Mouse (Mus musculus) limb, embryonic 11.5 days (tissue): ENCODE data around the gene Ghr. TPM values are rescaled to one million over a fixed set of nuclear protein-coding genes. Genes with fewer than 3 reads are reported as not detected.

Experiments used
- ATAC-seq: fragments of 200-750 bp; cut with Nextera tagmentation; 2 replicates; pipeline ENCODE4 v1.8.0; 2017; ENCODE audit warnings: low read depth; ENCODE audit not compliant: insufficient number of reproducible peaks, low FRiP score, low TSS enrichment
- DNase-seq: peaks from one replicate; pipeline ENCODE4 v3.0.0-alpha.2; 2015; ENCODE audit warnings: low spot score
- H3K27ac ChIP-seq: fragments of 300-500 bp; sonication (generic); replicated peaks from 2 replicates; pipeline ENCODE4 v1.5.1; 2014; ENCODE audit warnings: low read depth, mild to moderate bottlenecking, low read length
- H3K27me3 ChIP-seq: fragments of 300-500 bp; sonication (generic); 2 replicates; pipeline ENCODE4 v1.6.1; 2014; ENCODE audit warnings: mild to moderate bottlenecking, low read length, mixed read lengths; ENCODE audit not compliant: control insufficient read depth, insufficient read depth
- H3K36me3 ChIP-seq: fragments of 300-500 bp; sonication (generic); 2 replicates; pipeline ENCODE4 v1.6.1; 2014; ENCODE audit warnings: mild to moderate bottlenecking, low read length, moderate library complexity, mixed read lengths; ENCODE audit not compliant: control insufficient read depth, insufficient read depth
- H3K4me1 ChIP-seq: fragments of 300-500 bp; sonication (generic); 2 replicates; pipeline ENCODE4 v1.6.1; 2014; ENCODE audit warnings: low read length, mixed read lengths; ENCODE audit not compliant: control insufficient read depth, insufficient read depth
- H3K4me2 ChIP-seq: fragments of 300-500 bp; sonication (generic); 2 replicates; pipeline ENCODE4 v1.6.1; 2014; ENCODE audit warnings: low read depth, mild to moderate bottlenecking, moderate library complexity; ENCODE audit not compliant: severe bottlenecking
- H3K4me3 ChIP-seq: fragments of 300-500 bp; sonication (generic); 2 replicates; pipeline ENCODE4 v1.5.1; 2014; ENCODE audit warnings: low read depth, low read length
- H3K9ac ChIP-seq: fragments of 300-500 bp; sonication (generic); 2 replicates; pipeline ENCODE4 v1.6.1; 2014; ENCODE audit warnings: mild to moderate bottlenecking, low read length
- H3K9me3 ChIP-seq: fragments of 300-500 bp; sonication (generic); 2 replicates; pipeline ENCODE4 v1.6.1; 2016; ENCODE audit warnings: low read length; ENCODE audit not compliant: control insufficient read depth
- WGBS: fragments of 180-500 bp; shearing (Covaris S2); extraction: QIAGEN DNeasy Blood & Tissue Kit; methylation state at CpG from one replicate; pipeline ENCODE4 v1.1.7; 2014; 5-methylcytosine and 5-hydroxymethylcytosine counted together
- polyA plus RNA-seq: library from polyadenylated mRNA; unstranded; fragments of >200 nt; fragmentation: Nextera tagmentation; extraction: Ambion mirVana; gene quantifications from 2 replicates; pipeline ENCODE4 v1.2.1, GENCODE M21; 2014

Gene Ghr
- polyA plus RNA-seq, 1 experiment from 2014 or later, result 26.3 TPM

DNA sequence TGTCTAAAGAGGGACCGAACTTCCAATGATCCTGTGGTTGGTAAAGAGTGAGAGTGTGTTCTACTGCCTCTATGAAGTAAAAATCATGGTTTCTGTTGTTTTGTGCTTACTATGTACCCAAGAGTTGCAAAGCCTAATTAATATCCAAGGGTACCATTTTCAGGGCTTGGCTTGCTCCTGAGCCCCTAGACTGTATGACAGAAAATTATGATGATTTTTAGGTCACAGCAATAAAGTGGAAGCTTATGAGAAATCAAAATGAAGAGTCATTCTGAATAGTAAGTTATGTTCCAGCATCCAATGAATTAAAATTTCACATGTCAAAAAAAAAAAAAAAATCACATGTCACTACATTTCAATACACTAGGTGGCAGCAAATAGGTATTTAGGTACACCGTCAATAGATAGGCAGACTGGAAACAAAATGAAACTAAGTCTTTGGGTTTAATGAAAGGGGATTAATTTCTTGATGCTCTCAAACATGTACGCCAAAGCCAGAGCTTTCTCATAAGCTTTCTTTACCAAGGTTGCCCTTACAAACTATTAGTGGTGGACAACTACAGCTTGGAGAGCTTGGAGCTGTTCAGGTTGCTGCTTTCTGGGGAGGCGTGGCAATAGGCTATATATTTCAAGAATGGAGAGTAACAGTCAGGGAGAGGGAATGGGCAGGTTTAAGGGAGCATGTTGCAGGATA, 227.1 kb downstream of the Ghr start:
- H3K4me3 ChIP-seq, result no peak overlapping the region
- 59% methylated on average over 4 of the region's 4 CpGs for WGBS
- H3K4me2 ChIP-seq, result no peak overlapping the region

DNA sequence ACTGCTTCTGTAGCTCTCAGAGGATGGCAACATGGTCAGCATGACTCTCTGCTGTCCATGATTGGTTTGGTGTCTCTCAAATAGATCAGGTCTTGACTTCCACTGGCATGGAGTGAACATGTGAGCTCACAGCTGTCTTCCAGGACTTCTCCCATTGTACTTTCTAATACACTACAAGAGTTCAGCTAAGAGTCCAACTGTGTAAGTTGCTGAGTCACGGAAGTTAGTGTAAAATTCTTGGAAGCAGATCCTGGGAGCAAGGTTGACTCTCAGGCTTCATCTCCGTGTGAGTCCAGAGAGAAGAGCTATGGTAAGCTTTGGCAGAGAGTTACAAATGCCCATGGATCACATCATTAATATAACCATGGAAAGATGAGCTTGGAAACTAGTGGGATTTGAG, 229.6 kb downstream of the Ghr start:
- DNase-seq (no peak), ATAC-seq (no peak)
- H3K4me1 ChIP-seq, result no peaks in the 10 kb centered on the region
- WGBS, result 83% methylated on average over 2 of the region's 2 CpGs
- no peak overlapping the region for H3K4me3 ChIP-seq
- H3K9ac ChIP-seq, result no peak overlapping the region
- no peak overlapping the region for H3K4me2 ChIP-seq
- no peak overlapping the region for H3K27ac ChIP-seq
- no peaks in the 10 kb centered on the region for H3K9me3 ChIP-seq
- no peaks in the 10 kb centered on the region for H3K36me3 ChIP-seq
- no peaks in the 10 kb centered on the region for H3K27me3 ChIP-seq

More for the DNA sequence above, 227.1 kb downstream of the Ghr start:
- no peaks in the 10 kb centered on the region for H3K36me3 ChIP-seq
- no peaks in the 10 kb centered on the region for H3K9me3 ChIP-seq
- no peak overlapping the region for H3K27ac ChIP-seq
- ATAC-seq (no peak), DNase-seq (no peak)
- H3K27me3 ChIP-seq, result no peaks in the 10 kb centered on the region
- H3K9ac ChIP-seq, result no peak overlapping the region
- H3K4me1 ChIP-seq, result no peaks in the 10 kb centered on the region

DNA sequence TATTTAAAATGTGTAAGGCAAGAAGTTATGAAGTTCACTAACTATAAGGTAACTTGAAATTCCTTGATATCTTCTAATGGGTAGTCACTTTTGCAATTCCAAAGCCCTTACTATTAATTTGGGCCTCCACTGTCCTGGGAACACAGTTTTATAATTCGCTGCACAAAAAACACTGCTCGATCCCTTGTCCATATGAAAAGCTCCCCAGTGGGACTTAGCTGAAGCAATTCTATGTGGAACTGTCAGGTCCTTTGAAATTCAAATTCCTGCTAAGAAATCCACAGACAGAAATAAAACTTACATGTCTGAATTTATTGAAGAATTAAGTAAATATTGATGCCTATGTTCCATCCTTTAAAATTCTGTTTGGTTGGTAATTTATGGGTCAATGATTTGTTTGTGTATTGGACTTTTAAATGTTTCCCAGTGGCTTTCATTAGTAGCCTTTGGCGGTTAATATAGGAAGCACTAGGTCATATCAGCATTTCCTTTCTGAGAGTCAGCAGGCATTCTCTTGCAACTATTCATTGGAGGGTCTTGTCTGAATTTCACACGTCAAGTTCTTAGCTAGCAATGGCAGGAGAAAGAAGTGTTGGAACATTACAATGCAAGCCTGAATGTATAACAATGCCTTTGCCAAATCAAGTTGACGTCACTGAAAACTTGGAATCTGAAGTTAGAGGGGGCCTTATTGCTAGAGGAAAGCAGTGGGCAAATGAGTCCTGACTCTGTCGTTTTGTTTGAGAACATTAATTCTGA, 233.8 kb downstream of the Ghr start:
- no peaks in the 10 kb centered on the region for H3K36me3 ChIP-seq
- no peaks in the 10 kb centered on the region for H3K4me1 ChIP-seq
- DNase-seq (no peak), ATAC-seq (no peak)
- H3K27me3 ChIP-seq, result no peaks in the 10 kb centered on the region
- no peak overlapping the region for H3K4me2 ChIP-seq
- H3K27ac ChIP-seq, result no peak overlapping the region
- H3K9ac ChIP-seq, result no peak overlapping the region
- WGBS, result 75% methylated on average over 6 of the region's 6 CpGs
- no peak overlapping the region for H3K4me3 ChIP-seq
- H3K9me3 ChIP-seq, result no peaks in the 10 kb centered on the region

DNA sequence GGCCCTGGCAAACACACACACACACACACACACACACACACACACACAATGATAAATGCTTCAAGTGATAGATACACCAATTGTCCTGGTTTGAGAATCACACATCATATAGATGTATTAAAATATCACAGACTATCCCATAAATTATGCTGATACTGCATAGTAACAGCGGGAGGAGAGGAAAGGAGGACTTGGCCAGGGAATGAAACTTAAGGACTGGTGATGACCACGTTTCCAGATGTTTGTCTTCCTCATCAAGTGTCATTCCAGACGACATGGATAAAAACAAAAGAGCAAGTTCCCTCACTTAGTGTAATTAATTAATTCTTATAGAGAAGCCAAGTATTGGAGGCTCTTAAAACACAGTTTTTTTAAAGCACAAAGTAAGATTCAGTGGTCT, 236.6 kb downstream of the Ghr start:
- DNase-seq (no peak), ATAC-seq (no peak)
- H3K27me3 ChIP-seq, result no peaks in the 10 kb centered on the region
- no peak overlapping the region for H3K27ac ChIP-seq
- no peaks in the 10 kb centered on the region for H3K4me1 ChIP-seq
- H3K4me3 ChIP-seq, result no peak overlapping the region
- 84% methylated on average over 3 of the region's 3 CpGs for WGBS
- H3K36me3 ChIP-seq, result no peaks in the 10 kb centered on the region
- H3K9ac ChIP-seq, result no peak overlapping the region
- H3K9me3 ChIP-seq, result no peaks in the 10 kb centered on the region
- no peak overlapping the region for H3K4me2 ChIP-seq

DNA sequence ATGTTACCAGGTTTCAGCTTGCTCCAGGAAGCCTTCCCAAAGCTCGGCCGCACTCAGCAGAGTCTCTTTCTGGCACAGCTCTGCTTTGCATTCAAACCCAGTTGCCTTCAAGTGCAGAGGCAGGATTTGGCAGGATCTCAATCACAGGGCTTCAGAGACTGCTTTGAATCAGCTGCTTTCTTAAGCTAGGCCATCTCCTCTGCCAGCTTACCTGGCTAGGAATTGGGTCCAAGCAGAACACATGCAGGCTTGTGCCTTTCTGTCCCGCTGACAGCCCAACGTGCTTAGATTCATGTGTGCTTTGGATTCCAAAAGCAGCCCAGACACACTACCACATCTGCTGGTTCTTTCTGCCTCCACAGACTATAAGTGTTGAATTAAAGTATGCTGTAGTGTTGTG, 238.7 kb downstream of the Ghr start:
- DNase-seq (no peak), ATAC-seq (no peak)
- Histone ChIP-seq H3K4me3 (no peak overlapping the region), H3K9me3 (no peaks in the 10 kb centered on the region), H3K27me3 (no peaks in the 10 kb centered on the region), H3K36me3 (no peaks in the 10 kb centered on the region), H3K27ac (no peak overlapping the region), H3K4me2 (no peak overlapping the region), H3K9ac (no peak overlapping the region), H3K4me1 (no peaks in the 10 kb centered on the region)
- WGBS, result 93% methylated on average over 4 of the region's 4 CpGs

DNA sequence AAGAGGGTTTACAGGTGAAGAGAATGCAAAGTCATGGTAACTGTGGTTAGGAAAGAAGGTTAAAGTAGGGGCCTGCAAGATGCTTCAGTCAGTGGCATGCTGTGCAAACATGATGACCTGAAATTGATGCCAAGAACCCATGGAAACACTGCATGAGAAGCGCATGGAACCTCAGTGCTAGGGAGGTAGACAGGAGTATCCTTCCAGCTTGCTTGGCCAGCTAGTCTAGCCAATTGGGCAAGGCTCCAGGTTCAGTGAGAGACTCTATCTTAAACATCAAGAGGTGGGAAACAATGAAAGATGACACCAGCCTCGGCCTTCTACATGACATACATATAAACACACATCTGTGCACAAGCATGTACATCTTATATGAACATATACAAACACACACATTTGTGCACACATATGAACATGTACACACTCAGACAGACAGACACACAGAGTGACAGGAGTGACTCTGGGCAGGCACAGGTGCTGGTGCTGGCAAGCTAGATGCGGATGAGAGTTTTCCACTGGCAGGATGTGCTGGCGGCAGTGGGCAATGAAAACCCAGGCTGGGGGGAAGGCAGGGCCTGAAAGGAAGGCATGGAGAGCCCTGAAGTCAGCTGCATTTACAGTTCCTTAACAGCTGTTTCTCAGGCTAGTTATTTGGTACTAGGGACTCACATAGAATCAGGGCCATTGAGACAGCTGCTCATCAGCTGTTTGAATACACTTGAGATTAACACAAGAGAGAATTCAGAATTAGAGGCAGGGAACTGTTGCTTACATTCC, 241.3 kb downstream of the Ghr start:
- 0 out of 2 replicates have a peak, but pooled peaks cover 2% of the 10 kb centered on the region for H3K36me3 ChIP-seq
- ATAC-seq, result no peak
- no peak overlapping the region for H3K9ac ChIP-seq
- no peaks in the 10 kb centered on the region for H3K27me3 ChIP-seq
- 91% methylated on average over 4 of the region's 4 CpGs for WGBS
- no peak overlapping the region for H3K4me3 ChIP-seq
- no peak for DNase-seq
- H3K9me3 ChIP-seq, result no peaks in the 10 kb centered on the region
- H3K27ac ChIP-seq, result no peak overlapping the region
- H3K4me1 ChIP-seq, result no peaks in the 10 kb centered on the region
- H3K4me2 ChIP-seq, result no peak overlapping the region

DNA sequence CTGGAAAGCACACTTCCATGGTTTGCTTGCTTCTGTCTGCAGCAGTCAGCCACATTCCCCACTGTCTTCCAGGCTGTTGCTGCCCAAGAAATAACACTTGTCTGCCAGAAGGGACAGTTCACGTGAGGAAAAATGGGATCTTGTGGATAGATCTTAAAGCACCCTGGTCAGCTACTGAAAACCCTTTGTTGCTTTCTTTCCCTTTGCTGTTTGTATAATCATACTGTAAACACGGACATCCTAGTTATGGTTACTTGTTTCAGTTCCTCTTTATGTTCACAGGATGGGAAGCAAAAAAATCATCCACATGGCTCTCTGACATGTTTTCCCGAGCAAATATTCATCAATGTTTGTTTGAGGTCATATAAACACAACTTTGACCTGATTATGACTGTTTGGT, 243.4 kb downstream of the Ghr start:
- DNase-seq, result no peak
- H3K27me3 ChIP-seq, result no peaks in the 10 kb centered on the region
- H3K9ac ChIP-seq, result no peak overlapping the region
- H3K9me3 ChIP-seq, result no peaks in the 10 kb centered on the region
- H3K36me3 ChIP-seq, result 0 out of 2 replicates have a peak, but pooled peaks cover 2% of the 10 kb centered on the region
- no peak overlapping the region for H3K4me3 ChIP-seq
- ATAC-seq, result no peak
- no peaks in the 10 kb centered on the region for H3K4me1 ChIP-seq
- H3K27ac ChIP-seq, result no peak overlapping the region
- H3K4me2 ChIP-seq, result no peak overlapping the region
- 83% methylated on average over 3 of the region's 3 CpGs for WGBS

DNA sequence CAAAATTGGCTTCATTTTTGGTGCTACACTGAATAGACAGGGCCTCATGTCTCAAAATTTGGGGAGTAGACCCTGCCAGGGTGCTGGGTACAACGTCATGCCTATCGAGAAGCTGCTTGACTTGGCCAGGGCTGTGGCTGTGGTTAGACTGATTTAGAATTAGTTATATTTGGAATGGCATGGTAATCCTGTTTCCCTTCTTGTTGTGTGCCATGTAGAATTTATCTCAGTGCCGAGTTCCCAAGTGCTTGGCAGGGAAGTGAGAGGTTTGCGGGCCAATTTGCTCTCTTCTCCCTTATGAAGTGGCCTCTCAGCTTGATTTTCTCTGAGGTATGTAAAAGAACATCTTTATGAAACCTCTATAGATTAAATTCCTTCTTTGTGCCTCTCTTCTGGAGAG, 250.8 kb downstream of the Ghr start:
- DNase-seq, result no peak
- Histone ChIP-seq H3K27ac (no peak overlapping the region), H3K27me3 (no peaks in the 10 kb centered on the region), H3K9ac (no peak overlapping the region), H3K4me3 (no peak overlapping the region), H3K4me2 (no peak overlapping the region), H3K9me3 (no peaks in the 10 kb centered on the region), H3K4me1 (no peaks in the 10 kb centered on the region), H3K36me3 (0 out of 2 replicates have a peak, but pooled peaks cover 2% of the 10 kb centered on the region)
- 96% methylated on average over 4 of the region's 4 CpGs for WGBS
- no peak for ATAC-seq
